Comparison of ENCODE assay signal across 13 mouse cellular contexts in genomic region chr11:101191919-101192470, GRCm38 (mm10). TPM values are rescaled to one million over a fixed set of nuclear protein-coding genes. Genes with fewer than 3 reads are reported as not detected.
DNase-seq lines count a peak whose midpoint lies in the region; ATAC-seq lines count a peak whose summit lies in the region.
"Had no signal": no experiment of that assay in that cellular context is flagged by ENCODE, and none has a peak within 500 bp of the region (broad histone marks: within the 10 kb centered on the region; RNA-seq: fewer than 3 reads in every experiment).

No protein-coding gene starts in this region.

- no peak overlapping the region for H3K9ac ChIP-seq in intestine, embryonic 16.5 days (ENCODE audit: low read depth, low read length)
- H3K9ac ChIP-seq in intestine, embryonic 15.5 days: no peak overlapping the region
- H3K9ac ChIP-seq in midbrain, embryonic 11.5 days (ENCODE audit: low read length): no peak overlapping the region
- H3K9ac ChIP-seq in stomach, embryonic 16.5 days (ENCODE audit: low read length): 0 out of 2 replicates have a peak overlapping the region, but pooled peaks have one; percentile 16
- H3K9ac ChIP-seq: forebrain, embryonic 12.5 days had no signal

- no peaks in the 10 kb centered on the region for H3K27me3 ChIP-seq in intestine, embryonic 16.5 days (replicated peaks; ENCODE audit: control insufficient read depth, insufficient read depth, low read length)
- H3K27me3 ChIP-seq in intestine, embryonic 15.5 days (replicated peaks): no peaks in the 10 kb centered on the region
- no peaks in the 10 kb centered on the region for H3K27me3 ChIP-seq in midbrain, embryonic 10.5 days (ENCODE audit: low read depth, poor library complexity, severe bottlenecking)
- H3K27me3 ChIP-seq in midbrain, embryonic 11.5 days (ENCODE audit: control insufficient read depth, insufficient read depth, low read length): no peaks in the 10 kb centered on the region
- no peaks in the 10 kb centered on the region for H3K27me3 ChIP-seq in stomach, embryonic 16.5 days (ENCODE audit: control insufficient read depth, insufficient read depth, low read length)
- H3K27me3 ChIP-seq: forebrain, embryonic 12.5 days; Patski had no signal

- no peak overlapping the region for H3K4me2 ChIP-seq in intestine, embryonic 16.5 days (ENCODE audit: low read depth, low read length)
- no peak overlapping the region for H3K4me2 ChIP-seq in intestine, embryonic 15.5 days (replicated peaks)
- H3K4me2 ChIP-seq in midbrain, embryonic 11.5 days: no peak overlapping the region
- no peak overlapping the region for H3K4me2 ChIP-seq in stomach, embryonic 16.5 days (ENCODE audit: low read depth, low read length)
- H3K4me2 ChIP-seq: forebrain, embryonic 12.5 days had no signal

- no peak for DNase-seq in midbrain, embryonic 10.5 days (ENCODE audit: low spot score)
- no peak for DNase-seq in midbrain, embryonic 11.5 days (ENCODE audit: low spot score, missing footprints)
- DNase-seq in cerebellum, postnatal 25 days: peak; percentile 53 to 59
- no peak for DNase-seq in layer of hippocampus, adult 8-10 months (ENCODE audit: low spot score in 2 of 2)
- DNase-seq: adrenal gland, adult 2 months had no signal

- ATAC-seq in intestine, embryonic 16.5 days: no peak
- ATAC-seq in intestine, embryonic 15.5 days: no peak
- ATAC-seq in midbrain, embryonic 11.5 days (ENCODE audit: low FRiP score): no peak
- no peak for ATAC-seq in stomach, embryonic 16.5 days (ENCODE audit: insufficient read depth, low FRiP score)
- ATAC-seq: Patski had no signal

- no peaks in the 10 kb centered on the region for H3K9me3 ChIP-seq in intestine, embryonic 16.5 days (ENCODE audit: control insufficient read depth, low read length)
- no peaks in the 10 kb centered on the region for H3K9me3 ChIP-seq in intestine, embryonic 15.5 days
- H3K9me3 ChIP-seq in midbrain, embryonic 10.5 days (replicated peaks): no peaks in the 10 kb centered on the region
- H3K9me3 ChIP-seq in midbrain, embryonic 11.5 days (ENCODE audit: control insufficient read depth, low read length): no peaks in the 10 kb centered on the region
- no peaks in the 10 kb centered on the region for H3K9me3 ChIP-seq in stomach, embryonic 16.5 days (replicated peaks; ENCODE audit: control insufficient read depth, low read length)
- H3K9me3 ChIP-seq: forebrain, embryonic 12.5 days had no signal

- 77% methylated on average over 4 of the region's 4 CpGs for WGBS in intestine, embryonic 16.5 days
- WGBS in intestine, embryonic 15.5 days: 79% methylated on average over 4 of the region's 4 CpGs
- WGBS in midbrain, embryonic 10.5 days: 87% methylated on average over 4 of the region's 4 CpGs
- 83% methylated on average over 4 of the region's 4 CpGs for WGBS in midbrain, embryonic 11.5 days
- WGBS in stomach, embryonic 16.5 days: 72% methylated on average over 4 of the region's 4 CpGs

- H3K4me1 ChIP-seq in intestine, embryonic 16.5 days (ENCODE audit: control insufficient read depth, insufficient read depth, low read length): peaks cover 25% of the 10 kb centered on the region
- H3K4me1 ChIP-seq in intestine, embryonic 15.5 days (replicated peaks): peaks cover 26% of the 10 kb centered on the region
- H3K4me1 ChIP-seq in midbrain, embryonic 10.5 days: peaks cover 45% of the 10 kb centered on the region
- peaks cover 17% of the 10 kb centered on the region for H3K4me1 ChIP-seq in midbrain, embryonic 11.5 days (ENCODE audit: control insufficient read depth, insufficient read depth, low read length)
- peaks cover 35% of the 10 kb centered on the region for H3K4me1 ChIP-seq in stomach, embryonic 16.5 days (ENCODE audit: control insufficient read depth, insufficient read depth, low read length)

- H3K36me3 ChIP-seq in intestine, embryonic 16.5 days (ENCODE audit: control insufficient read depth, insufficient read depth, low read length): peaks cover 5% of the 10 kb centered on the region; the same call in 1 of the 2 replicates
- H3K36me3 ChIP-seq in intestine, embryonic 15.5 days: peaks cover 12% of the 10 kb centered on the region; the same call in 1 of the 2 replicates
- peaks cover 15% of the 10 kb centered on the region for H3K36me3 ChIP-seq in midbrain, embryonic 10.5 days
- H3K36me3 ChIP-seq in midbrain, embryonic 11.5 days (ENCODE audit: control insufficient read depth, insufficient read depth, low read length): no peaks in the 10 kb centered on the region; the same call in 1 of the 2 replicates
- H3K36me3 ChIP-seq in stomach, embryonic 16.5 days (ENCODE audit: control insufficient read depth, insufficient read depth, low read length): peaks cover 4% of the 10 kb centered on the region
- H3K36me3 ChIP-seq: forebrain, embryonic 12.5 days had no signal

- H3K27ac ChIP-seq in intestine, embryonic 16.5 days (ENCODE audit: low read length): peak overlapping the region; percentile 5; the same call in 1 of the 2 replicates
- no peak overlapping the region for H3K27ac ChIP-seq in intestine, embryonic 15.5 days
- H3K27ac ChIP-seq in midbrain, embryonic 10.5 days (replicated peaks): peak overlapping the region; percentile 77
- no peak overlapping the region for H3K27ac ChIP-seq in midbrain, embryonic 11.5 days (ENCODE audit: low read depth, low read length)
- H3K27ac ChIP-seq in stomach, embryonic 16.5 days (ENCODE audit: low read length): peak overlapping the region; percentile 55
- H3K27ac ChIP-seq: forebrain, embryonic 12.5 days; kidney, postnatal 0 days had no signal

- H3K4me3 ChIP-seq in intestine, embryonic 16.5 days (ENCODE audit: low read length): no peak overlapping the region
- no peak overlapping the region for H3K4me3 ChIP-seq in intestine, embryonic 15.5 days (replicated peaks)
- H3K4me3 ChIP-seq in midbrain, embryonic 10.5 days: no peak overlapping the region
- no peak overlapping the region for H3K4me3 ChIP-seq in midbrain, embryonic 11.5 days (ENCODE audit: low read depth, low read length)
- no peak overlapping the region for H3K4me3 ChIP-seq in stomach, embryonic 16.5 days (replicated peaks; ENCODE audit: low read length)
- H3K4me3 ChIP-seq: forebrain, embryonic 12.5 days had no signal

RNA-seq across cellular contexts. Expression of gene Ccr10, which starts 16.8 kb away (rescaled TPM):
- 0.20 and 0.29 TPM in 2 replicates for polyA plus RNA-seq in intestine, embryonic 16.5 days (2015; fragmentation: Nextera tagmentation; extraction: Ambion mirVana)
- 0.25 and 0.36 TPM in 2 replicates for polyA plus RNA-seq in intestine, embryonic 15.5 days (2015; fragmentation: Nextera tagmentation; extraction: Ambion mirVana)
- 0.17 and 0.20 TPM in 2 replicates for polyA plus RNA-seq in midbrain, embryonic 10.5 days (2016; fragmentation: Nextera tagmentation; extraction: Ambion mirVana)
- polyA plus RNA-seq in midbrain, embryonic 11.5 days (2014; fragmentation: Nextera tagmentation; extraction: Ambion mirVana): not detected in 2 replicates
- 0.26 and 0.43 TPM in 2 replicates for polyA plus RNA-seq in stomach, embryonic 16.5 days (2015; fragmentation: Nextera tagmentation; extraction: Ambion mirVana)
- under 1 TPM; 0.31 to 0.50 (median 0.35) TPM for total RNA-seq in layer of hippocampus, adult 8-10 months (2022)
- total RNA-seq: gastrocnemius, adult 18-20 months; megakaryocyte progenitor cell, adult 5-6 weeks had no signal

RNA-seq across cellular contexts. Expression of gene Plekhh3, which starts 20.8 kb away (rescaled TPM):
- 9.2 and 10.1 TPM in 2 replicates for polyA plus RNA-seq in intestine, embryonic 16.5 days (2015; fragmentation: Nextera tagmentation; extraction: Ambion mirVana)
- 11.1 and 12.7 TPM in 2 replicates for polyA plus RNA-seq in intestine, embryonic 15.5 days (2015; fragmentation: Nextera tagmentation; extraction: Ambion mirVana)
- 4.5 and 5.6 TPM in 2 replicates for polyA plus RNA-seq in midbrain, embryonic 10.5 days (2016; fragmentation: Nextera tagmentation; extraction: Ambion mirVana)
- 5.8 and 7.2 TPM in 2 replicates for polyA plus RNA-seq in midbrain, embryonic 11.5 days (2014; fragmentation: Nextera tagmentation; extraction: Ambion mirVana)
- 17.6 and 18.7 TPM in 2 replicates for polyA plus RNA-seq in stomach, embryonic 16.5 days (2015; fragmentation: Nextera tagmentation; extraction: Ambion mirVana)
- 10 to 100 TPM; 13.6 to 16.9 (median 15.6) TPM for total RNA-seq in layer of hippocampus, adult 8-10 months (2022)

RNA-seq across cellular contexts. Expression of gene Cntnap1, which starts 21.7 kb away (rescaled TPM):
- polyA plus RNA-seq in intestine, embryonic 16.5 days (2015; fragmentation: Nextera tagmentation; extraction: Ambion mirVana): 0.86 and 0.87 TPM in 2 replicates
- 0.82 and 1.0 TPM in 2 replicates for polyA plus RNA-seq in intestine, embryonic 15.5 days (2015; fragmentation: Nextera tagmentation; extraction: Ambion mirVana)
- 0.28 and 0.43 TPM in 2 replicates for polyA plus RNA-seq in midbrain, embryonic 10.5 days (2016; fragmentation: Nextera tagmentation; extraction: Ambion mirVana)
- polyA plus RNA-seq in midbrain, embryonic 11.5 days (2014; fragmentation: Nextera tagmentation; extraction: Ambion mirVana): 0.30 and 0.32 TPM in 2 replicates
- polyA plus RNA-seq in stomach, embryonic 16.5 days (2015; fragmentation: Nextera tagmentation; extraction: Ambion mirVana): 2.3 and 2.6 TPM in 2 replicates
- total RNA-seq in layer of hippocampus, adult 8-10 months (2022): 100 to 1,000 TPM; 157 to 185 (median 168) TPM

RNA-seq across cellular contexts. Expression of gene Ezh1, which starts 34.3 kb away (rescaled TPM):
- polyA plus RNA-seq in intestine, embryonic 16.5 days (2015; fragmentation: Nextera tagmentation; extraction: Ambion mirVana): 16.2 and 18.8 TPM in 2 replicates
- polyA plus RNA-seq in intestine, embryonic 15.5 days (2015; fragmentation: Nextera tagmentation; extraction: Ambion mirVana): 16.0 and 16.3 TPM in 2 replicates
- 11.1 and 11.2 TPM in 2 replicates for polyA plus RNA-seq in midbrain, embryonic 10.5 days (2016; fragmentation: Nextera tagmentation; extraction: Ambion mirVana)
- 10.4 and 10.6 TPM in 2 replicates for polyA plus RNA-seq in midbrain, embryonic 11.5 days (2014; fragmentation: Nextera tagmentation; extraction: Ambion mirVana)
- 18.5 and 21.8 TPM in 2 replicates for polyA plus RNA-seq in stomach, embryonic 16.5 days (2015; fragmentation: Nextera tagmentation; extraction: Ambion mirVana)
- total RNA-seq in layer of hippocampus, adult 8-10 months (2022): 10 to 100 TPM; 63.5 to 88.1 (median 77.5) TPM

RNA-seq across cellular contexts. Expression of gene Tubg2, which starts 36.3 kb away (rescaled TPM):
- 3.9 and 4.2 TPM in 2 replicates for polyA plus RNA-seq in intestine, embryonic 16.5 days (2015; fragmentation: Nextera tagmentation; extraction: Ambion mirVana)
- polyA plus RNA-seq in intestine, embryonic 15.5 days (2015; fragmentation: Nextera tagmentation; extraction: Ambion mirVana): 4.4 and 4.8 TPM in 2 replicates
- polyA plus RNA-seq in midbrain, embryonic 10.5 days (2016; fragmentation: Nextera tagmentation; extraction: Ambion mirVana): 2.1 and 3.9 TPM in 2 replicates
- polyA plus RNA-seq in midbrain, embryonic 11.5 days (2014; fragmentation: Nextera tagmentation; extraction: Ambion mirVana): 3.4 and 5.1 TPM in 2 replicates
- polyA plus RNA-seq in stomach, embryonic 16.5 days (2015; fragmentation: Nextera tagmentation; extraction: Ambion mirVana): 3.9 and 4.6 TPM in 2 replicates
- total RNA-seq in layer of hippocampus, adult 8-10 months (2022): 10 to 100 TPM; 32.9 to 43.5 (median 38.2) TPM
- total RNA-seq: megakaryocyte progenitor cell, adult 5-6 weeks had no signal

Comparison
In these comparisons a context has a peak if more than half of its experiments do, and no peak if none do; other contexts are left out.
1. H3K27ac ChIP-seq: peak in intestine, embryonic 16.5 days (single experiment), midbrain, embryonic 10.5 days (single experiment) and stomach, embryonic 16.5 days (single experiment); none in intestine, embryonic 15.5 days (single experiment) and midbrain, embryonic 11.5 days (single experiment).
2. DNase-seq: peak in cerebellum, postnatal 25 days (2 of 2); none in midbrain, embryonic 10.5 days (single experiment), midbrain, embryonic 11.5 days (single experiment) and layer of hippocampus, adult 8-10 months (0 of 2).